Mouse (Mus musculus) gastrocnemius, adult 18-20 months (tissue): ENCODE measurements at regions not wholly inside any gene's neighbourhood (a gene's known extent, or its start where the extent isn't known, plus 50 kb on each side); places are given as distances from the start of the nearest gene placed in this dataset.

Experiments
- DNase-seq: peaks from one replicate; pipeline ENCODE4 v3.0.0; 2021; ENCODE audit warnings: low spot score

- DNase-seq = no peak
These were observed 354.7 kb downstream of the Ice1 start for GRCm38 (mm10) chr13:70282731-70283130.

DNA sequence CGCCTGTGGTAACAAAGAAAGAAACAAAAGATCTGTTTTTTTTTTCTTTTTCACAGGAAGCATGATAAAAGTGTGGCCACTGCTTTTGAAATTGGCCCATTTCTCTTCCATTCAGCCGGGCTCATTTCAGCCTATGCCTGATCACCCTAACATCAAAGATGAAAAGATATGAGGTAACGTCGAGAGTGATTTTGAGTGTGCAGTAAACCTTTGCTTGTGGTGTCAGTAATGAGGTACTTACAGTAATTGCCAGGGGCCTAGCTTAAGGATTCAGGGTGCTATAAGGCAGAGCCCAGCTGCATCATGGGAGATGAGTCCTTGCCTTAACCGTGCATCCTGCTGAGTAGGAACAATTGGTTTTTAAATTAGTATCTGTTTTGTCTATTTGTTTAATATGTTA is 354.2 kb downstream of the Ice1 start:
- DNase-seq = no peak

DNA sequence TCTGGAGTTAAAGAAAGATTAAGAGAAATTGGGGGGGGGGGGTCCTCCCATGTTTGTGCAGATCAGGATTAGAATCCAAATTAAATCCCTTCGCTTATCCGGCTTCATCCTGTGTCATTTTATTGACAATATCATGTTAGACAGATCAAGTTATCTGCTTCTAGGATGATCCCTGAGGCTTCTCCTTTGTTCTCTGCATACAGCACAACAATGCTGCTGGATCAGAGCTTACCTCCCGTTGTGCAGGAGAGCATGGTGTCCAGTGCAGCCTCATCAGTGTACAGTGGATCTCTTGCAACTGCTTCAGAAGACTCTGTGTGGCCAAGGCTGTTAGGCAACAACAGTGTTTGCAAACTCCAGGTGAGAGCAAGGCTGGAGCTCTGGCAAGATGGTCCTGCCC is 344.7 kb downstream of the Ice1 start:
- DNase-seq = no peak

DNA sequence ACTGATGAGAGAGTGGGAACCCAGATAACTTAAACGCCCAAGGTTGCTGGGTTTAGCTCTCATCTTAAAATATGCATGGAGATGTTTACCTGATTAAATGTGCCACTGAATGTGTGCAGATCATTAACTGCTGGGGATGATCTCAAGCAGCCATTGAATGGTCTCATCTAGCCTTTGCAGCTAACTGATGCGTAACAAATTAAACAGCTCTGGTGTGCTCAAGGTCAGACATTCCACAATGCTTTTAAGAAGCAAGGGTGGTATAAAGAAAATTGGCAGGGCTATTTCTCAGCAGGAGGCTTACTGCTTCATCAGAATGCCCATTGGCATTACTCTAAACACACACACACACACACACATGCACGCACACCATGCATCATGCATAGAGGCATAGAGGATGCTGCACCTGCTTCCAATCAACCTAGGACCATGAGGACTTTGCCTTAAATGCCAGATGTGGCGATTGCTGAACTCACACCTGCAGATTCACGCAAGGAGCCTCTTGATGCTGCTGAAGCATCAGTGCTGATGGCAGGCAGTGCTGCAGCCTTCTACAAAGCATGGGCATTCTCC is 333.4 kb downstream of the Ice1 start:
- DNase-seq = no peak

DNA sequence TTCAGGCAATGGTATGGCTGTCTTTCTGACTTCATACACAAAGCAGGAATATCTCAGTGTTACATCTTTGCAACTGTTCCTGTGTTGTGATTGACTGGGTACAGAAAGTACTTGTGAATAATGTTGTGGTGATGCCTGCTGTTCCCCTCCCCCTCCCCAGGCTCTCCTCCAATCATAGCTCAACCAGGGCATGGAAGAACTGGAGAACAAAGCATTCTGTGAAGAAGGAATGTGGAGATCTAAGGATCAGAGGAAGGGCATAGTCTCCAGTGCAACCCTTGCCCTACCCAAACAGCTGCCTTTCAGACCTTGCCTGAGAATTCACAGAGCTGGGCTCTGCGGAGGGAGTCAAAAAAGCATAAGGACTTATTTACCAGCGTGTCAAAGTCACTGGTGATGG is 326.9 kb downstream of the Ice1 start:
- no peak for DNase-seq

DNA sequence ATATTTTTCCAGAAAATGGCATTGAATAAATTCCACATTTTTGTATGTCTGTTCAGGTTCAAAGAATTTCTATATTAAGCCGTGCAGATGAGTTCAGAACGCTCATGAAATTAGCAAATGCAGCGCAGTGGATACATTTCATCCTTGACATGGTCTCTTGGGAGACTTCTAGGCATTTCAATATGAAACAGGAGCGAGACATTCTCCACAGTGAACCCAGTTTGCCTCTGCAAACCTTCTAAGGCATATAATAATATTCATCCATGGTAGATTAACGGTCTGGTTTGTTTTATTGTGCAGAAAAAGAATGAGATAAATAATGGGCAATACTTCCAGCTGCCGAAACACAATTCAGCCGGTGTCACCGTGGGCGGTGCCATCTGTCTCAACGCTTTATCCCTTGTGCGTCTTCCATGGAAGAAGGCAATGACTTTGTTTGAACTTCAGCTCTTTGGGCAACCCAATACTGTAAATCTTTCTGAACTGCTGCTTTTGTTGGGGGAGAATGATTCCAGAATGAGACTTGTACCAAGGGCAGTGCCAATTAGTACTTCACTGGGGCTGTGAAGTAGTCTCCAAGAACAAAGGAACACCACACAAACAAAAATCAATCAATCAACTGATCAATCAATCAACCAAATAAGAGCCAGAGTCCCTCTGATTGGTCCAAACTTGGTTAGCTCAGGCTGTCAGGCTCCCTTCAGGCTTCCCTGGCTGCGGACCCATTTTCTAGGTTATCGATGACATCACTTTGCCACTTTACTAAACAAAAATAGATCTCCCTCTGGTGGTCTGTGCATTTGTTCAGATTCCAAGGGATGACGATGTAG is 326.0 kb downstream of the Ice1 start:
- no peak for DNase-seq

DNA sequence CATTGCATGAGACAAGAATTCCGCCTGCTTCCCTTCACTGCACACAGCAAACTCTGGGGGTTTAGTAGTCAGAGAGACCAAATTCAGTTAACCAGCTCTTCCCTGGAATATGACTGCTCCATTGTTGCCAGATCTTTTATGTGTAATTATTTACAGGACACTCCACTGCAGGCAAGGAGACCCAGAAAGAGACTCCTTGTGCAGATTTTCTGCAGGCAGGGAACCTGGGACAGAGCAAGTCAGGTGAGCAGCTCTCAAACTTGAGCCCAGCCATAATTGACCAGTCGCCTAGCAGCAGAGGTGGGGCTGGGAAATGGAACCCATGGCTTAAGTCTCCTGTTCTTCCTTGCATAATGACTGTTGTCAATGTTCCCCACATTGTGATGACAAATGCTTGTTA is 324.2 kb downstream of the Ice1 start:
- no peak for DNase-seq

- DNase-seq = no peak
These were observed 313.9 kb downstream of the Ice1 start for GRCm38 (mm10) chr13:70323537-70323936.

GRCm38 (mm10) chr13:70336069-70336468 is 301.4 kb downstream of the Ice1 start:
- no peak for DNase-seq

- no peak for DNase-seq
These were observed 297.0 kb downstream of the Ice1 start for GRCm38 (mm10) chr13:70340437-70340836.

DNA sequence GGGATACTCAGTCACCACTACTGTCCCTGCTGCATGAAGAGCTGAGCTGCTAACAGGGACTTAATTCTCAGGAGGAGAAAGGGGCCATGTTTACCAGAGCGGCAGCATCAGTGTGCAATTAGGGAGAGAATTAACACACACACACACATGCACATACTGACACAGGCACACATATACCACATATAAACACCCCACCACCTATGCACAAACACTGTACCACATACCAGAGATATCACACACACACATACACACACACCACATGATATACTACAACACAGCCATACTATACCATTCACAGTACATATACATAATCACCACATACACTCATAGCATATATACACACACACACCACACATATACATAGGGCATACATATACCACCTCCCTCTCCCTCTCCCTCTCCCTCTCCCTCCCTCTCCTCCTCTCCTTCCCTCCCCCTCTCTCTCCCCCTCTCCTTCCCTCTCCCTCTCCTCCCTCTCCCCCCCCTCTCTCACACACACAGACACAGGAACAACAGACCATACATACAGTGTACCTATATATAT is 294.2 kb downstream of the Ice1 start:
- no peak for DNase-seq

DNA sequence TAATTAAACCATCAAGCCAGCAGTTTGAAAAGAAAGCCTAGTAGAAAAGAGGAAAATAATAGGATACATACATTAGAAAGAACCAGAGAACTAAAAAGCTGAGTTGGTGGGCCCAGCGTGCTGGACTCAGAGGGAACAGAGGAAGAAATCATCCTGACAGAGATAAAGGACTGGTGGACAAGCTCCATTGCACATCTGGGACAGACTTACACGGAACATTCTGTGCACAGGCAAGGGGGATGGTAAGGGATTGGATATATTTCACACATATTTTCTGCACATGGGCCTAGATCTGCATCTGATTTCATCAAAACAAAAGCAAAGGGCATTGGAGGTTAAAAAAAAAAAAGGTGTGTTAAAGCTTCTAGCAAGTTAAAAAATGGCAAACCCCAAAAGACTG is 293.5 kb downstream of the Ice1 start:
- no peak for DNase-seq

GRCm38 (mm10) chr13:70344311-70344710 is 293.1 kb downstream of the Ice1 start:
- DNase-seq = no peak

DNA sequence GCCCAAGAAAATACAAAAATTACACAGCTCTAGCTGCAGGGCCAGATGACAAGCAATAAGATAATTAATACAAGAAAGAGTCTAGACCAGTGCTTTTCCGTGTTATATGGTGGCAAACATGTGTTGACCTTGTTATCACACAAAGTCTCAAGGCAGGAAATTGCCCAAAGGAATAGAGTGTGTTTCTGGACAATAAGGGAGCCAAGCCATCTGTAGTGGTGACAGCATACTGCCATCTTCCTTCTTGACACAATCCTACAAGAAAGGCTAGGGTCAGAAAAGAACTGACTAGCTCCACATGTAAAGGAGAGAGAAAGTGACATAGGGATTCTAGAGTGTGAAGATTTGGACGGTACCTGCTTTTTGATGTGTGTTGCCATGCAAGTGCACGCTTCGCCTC is 289.0 kb downstream of the Ice1 start:
- DNase-seq = no peak

DNA sequence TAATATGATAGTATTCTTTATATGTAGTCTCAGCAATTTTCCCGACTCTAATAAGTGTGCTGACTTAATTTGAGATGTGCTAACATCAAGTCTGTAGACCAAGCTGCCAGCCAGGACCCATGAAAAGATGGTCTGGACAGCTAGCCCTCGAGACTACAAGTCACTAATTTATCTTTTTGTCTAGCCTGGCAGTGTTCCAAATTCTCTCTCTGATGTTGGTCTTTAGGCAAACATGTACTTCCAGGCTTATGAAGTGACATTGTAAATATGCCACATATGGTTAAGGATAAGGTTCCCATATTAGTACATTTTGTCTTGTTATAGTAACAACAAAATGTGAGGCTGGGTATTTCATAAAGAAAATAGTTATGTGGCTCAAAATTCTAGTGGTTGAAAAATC is 288.5 kb downstream of the Ice1 start:
- no peak for DNase-seq

DNA sequence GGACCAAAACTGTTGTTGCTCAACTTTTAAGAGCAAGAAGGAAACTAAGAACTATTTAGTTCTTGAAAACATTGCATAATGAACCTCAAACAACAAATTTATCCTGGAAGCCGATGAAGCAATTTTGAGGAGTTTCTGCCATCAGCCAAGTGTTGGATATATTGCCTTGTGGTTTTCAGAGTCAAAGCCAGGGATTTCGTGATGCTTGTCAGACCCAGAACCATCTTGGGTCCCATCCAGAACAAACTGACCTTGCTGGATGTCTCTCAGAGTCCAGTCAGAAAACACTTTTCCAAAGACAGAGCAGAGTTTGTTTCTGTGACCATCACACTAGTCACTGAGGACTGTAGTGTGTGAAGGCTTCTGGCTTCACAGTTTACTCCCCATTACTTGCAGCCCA is 267.8 kb downstream of the Ice1 start:
- DNase-seq = no peak

GRCm38 (mm10) chr13:70380772-70381171 is 256.7 kb downstream of the Ice1 start:
- no peak for DNase-seq

DNA sequence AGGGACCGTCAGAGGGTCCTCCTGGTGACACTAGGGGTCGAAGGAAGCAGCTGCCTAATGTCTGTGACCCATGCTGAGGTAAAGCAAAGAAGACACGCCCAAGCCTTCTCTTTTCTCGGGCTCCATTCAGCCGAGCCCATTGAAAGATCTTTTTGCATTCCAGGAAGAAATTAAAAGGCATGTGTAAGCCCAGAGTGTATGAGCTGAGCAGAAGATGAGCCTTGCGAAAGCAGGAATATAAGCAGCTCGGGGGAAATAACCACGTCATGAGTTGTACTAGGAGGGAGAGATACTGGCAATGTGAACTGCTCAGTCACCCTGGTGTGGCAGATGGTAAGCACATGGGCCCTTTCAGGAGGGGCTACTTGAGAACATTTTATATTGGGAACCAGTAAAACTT is 252.1 kb downstream of the Ice1 start:
- no peak for DNase-seq

DNA sequence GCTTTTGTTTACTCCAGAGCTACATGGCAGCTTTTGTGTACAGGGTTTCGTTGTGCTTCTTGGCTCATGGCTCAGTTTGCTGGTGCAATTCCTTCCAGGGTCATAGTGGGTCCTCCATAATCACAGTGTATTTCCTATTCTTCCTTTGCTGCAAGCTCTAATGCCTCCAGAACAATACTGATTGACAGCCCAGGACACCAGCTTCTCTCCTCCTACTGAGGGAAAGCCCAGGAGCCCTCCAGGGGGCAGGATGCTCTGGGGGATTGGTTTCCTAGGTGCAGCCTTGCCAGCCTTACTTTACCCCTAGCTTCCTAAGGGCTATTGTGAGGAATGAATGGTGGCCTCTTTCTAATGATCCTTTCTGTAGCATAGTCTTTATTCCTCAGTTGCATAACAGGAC is 224.6 kb downstream of the Ice1 start:
- no peak for DNase-seq

DNA sequence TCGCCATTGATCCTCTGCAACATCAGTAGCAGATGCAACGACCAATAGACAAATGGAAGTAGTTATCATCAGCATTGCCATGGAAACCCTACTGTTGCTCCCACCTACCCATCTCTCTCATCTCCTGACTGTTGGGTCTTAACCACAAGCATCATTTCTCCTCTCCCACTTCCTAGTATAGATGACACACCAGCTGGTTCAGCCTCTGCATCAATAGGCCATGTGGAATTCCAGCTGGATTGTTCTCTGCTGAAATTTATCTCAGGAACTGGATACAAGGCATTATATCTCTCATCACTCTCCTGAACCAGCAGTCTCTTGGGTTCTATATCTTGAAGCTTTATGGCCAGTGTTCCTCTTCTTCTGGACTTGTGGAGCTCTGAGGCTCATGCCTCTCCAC is 219.3 kb downstream of the Ice1 start:
- DNase-seq = no peak

DNA sequence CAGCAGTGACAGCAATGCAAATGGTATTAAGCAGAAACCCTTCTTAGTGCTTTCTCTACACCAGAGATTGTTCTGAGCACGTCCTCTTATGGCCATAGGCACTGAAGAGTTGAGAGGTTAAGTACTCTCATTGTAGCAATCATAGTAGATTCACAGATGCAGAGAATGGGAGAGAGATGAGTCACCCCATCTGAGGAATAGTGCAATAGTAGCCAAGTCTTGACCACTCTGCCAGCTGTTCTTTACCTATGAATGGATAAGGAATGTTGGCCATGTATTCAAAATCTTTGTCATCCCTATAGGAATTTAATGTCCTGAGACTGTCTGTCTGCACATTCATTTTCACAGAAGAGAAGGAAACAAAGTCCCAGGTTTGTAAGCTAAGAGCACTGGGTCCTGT is 198.0 kb downstream of the Ice1 start:
- DNase-seq = no peak

GRCm38 (mm10) chr13:70446940-70447339 is 190.5 kb downstream of the Ice1 start:
- no peak for DNase-seq
